Mouse (Mus musculus): ENCODE measurements around the gene Mettl18.

DNA sequence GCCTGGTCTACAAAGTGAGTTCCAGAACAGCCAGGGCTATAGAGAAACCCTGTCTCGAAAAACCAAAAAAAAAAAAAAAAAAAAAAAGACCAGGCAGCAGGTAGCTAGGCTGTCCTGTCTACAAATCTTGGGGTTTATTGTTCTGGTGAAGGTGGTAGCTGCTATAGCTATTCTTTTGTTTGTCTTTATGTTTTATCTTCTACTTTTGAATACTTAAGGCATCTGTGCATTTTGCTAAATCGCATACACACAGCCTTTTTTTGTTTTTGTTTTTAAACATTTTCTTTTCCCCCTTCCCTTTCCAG is 872 bp downstream of the Mettl18 start:
- TF ChIP-seq CTCF (IDR thresholded peaks at IDR 0.05; ENCODE audit: extremely low read depth, insufficient read depth, insufficient read length, insufficient replicate concordance) (no peak), POLR2A (IDR thresholded peaks at IDR 0.05; ENCODE audit: low read depth, low read length) (no peak)

Data from spleen, adult 2 months (tissue).